Mouse (Mus musculus) heart, adult 2 months (tissue): ENCODE results near the gene Ing3.

Source experiments
- CTCF ChIP-seq: fragments of 200-600 bp; IDR thresholded peaks from 2 replicates; pipeline ENCODE4 v1.8.1; 2022; ENCODE audit warnings: antibody characterized with exemption, mild to moderate bottlenecking, moderate library complexity
- EP300 ChIP-seq: fragments of 200-500 bp; IDR thresholded peaks from 2 replicates; pipeline ENCODE4 v1.6.1; 2011; ENCODE audit warnings: low read depth, low read length, control low read depth; ENCODE audit not compliant: insufficient read depth

DNA sequence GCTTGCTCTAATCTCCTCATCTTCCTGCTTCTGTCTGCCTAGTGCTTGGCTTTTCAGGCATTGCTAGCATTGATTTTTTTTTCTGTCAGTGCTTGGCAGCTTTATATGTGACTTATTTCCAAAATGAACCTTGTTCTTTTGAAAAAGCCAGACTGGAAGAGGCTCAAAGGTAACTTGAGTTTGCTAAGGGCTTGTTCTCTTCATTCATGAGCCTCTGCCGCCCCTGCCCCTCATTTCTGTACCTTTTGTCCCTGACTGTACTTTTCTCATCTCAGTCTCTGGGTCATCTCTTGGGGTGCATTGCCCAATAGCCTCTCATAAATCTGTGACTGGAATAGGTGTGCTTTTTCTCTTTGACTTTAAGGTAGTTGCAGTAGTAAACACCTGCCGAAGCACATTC lies 1.3 kb downstream of the Ing3 start:
- TF ChIP-seq CTCF: no peak
- TF ChIP-seq EP300: no peak
